Mouse (Mus musculus) ES-Bruce4 (cell line): Measurements from ENCODE around the gene Krtap1-3. TPM values are rescaled to one million over a fixed set of nuclear protein-coding genes. Genes with fewer than 3 reads are reported as not detected.
"Not testable (repeated sequence)": the region's sequence is repeated elsewhere in the genome, so short reads cannot be mapped to it uniquely, and the experiment has no call there.

Source experiments
- H3K27ac ChIP-seq: 2 replicates; pipeline ENCODE4 v1.5.1; 2012; ENCODE audit warnings: low read length, inconsistent platforms; ENCODE audit not compliant: insufficient read depth
- H3K27me3 ChIP-seq: 2 replicates; pipeline ENCODE4 v1.6.1; 2012; ENCODE audit warnings: mild to moderate bottlenecking, low read length, inconsistent platforms; ENCODE audit not compliant: control insufficient read depth, poor library complexity, insufficient read depth, severe bottlenecking
- H3K36me3 ChIP-seq: 2 replicates; pipeline ENCODE4 v1.6.1; 2012; ENCODE audit warnings: inconsistent platforms, mild to moderate bottlenecking, low read length, moderate library complexity; ENCODE audit not compliant: control insufficient read depth, poor library complexity, insufficient read depth, severe bottlenecking
- H3K4me1 ChIP-seq: one replicate; pipeline ENCODE4 v1.8.1; 2011; ENCODE audit warnings: low read length; ENCODE audit not compliant: control insufficient read depth, insufficient read depth
- H3K4me3 ChIP-seq: 2 replicates; pipeline ENCODE4 v1.5.1; 2011; ENCODE audit warnings: low read depth, mild to moderate bottlenecking, low read length
- H3K9ac ChIP-seq: 2 replicates; pipeline ENCODE4 v1.6.1; 2012; ENCODE audit warnings: low read depth, mild to moderate bottlenecking, inconsistent platforms; ENCODE audit not compliant: poor library complexity, severe bottlenecking
- H3K9me3 ChIP-seq: replicated peaks from 2 replicates; pipeline ENCODE4 v1.6.1; 2012; ENCODE audit warnings: mild to moderate bottlenecking, low read length, inconsistent platforms; ENCODE audit not compliant: control insufficient read depth, poor library complexity, insufficient read depth, severe bottlenecking
- CTCF ChIP-seq: IDR thresholded peaks from one replicate; pipeline ENCODE4 v1.8.1; 2011; ENCODE audit warnings: low read depth, low read length
- EP300 ChIP-seq: IDR thresholded peaks from 2 replicates; pipeline ENCODE4 v1.6.1; 2011; ENCODE audit warnings: low read depth, low read length; ENCODE audit not compliant: insufficient read depth
- POLR2A ChIP-seq: IDR thresholded peaks from one replicate; pipeline ENCODE4 v1.8.1; 2011; ENCODE audit warnings: low read length; ENCODE audit not compliant: insufficient read depth
- polyA plus RNA-seq: library from polyadenylated mRNA; stranded (reverse); fragments of >200 nt; gene quantifications from 2 replicates; pipeline ENCODE4 v1.2.4, GENCODE M21; 2011; ENCODE audit warnings: low read depth; ENCODE audit not compliant: missing spikeins, insufficient read depth, insufficient read length

The Krtap1-3 gene
- polyA plus RNA-seq, 1 experiment: not detected

GRCm38 (mm10) chr11:99628138-99628537, 37.0 kb upstream of the Krtap1-3 start, which contains the start of gene Krtap4-1:
Gene Krtap4-1, minus strand, starts transcription at chr11:99628238.
- TF ChIP-seq CTCF: no peak
- TF ChIP-seq EP300: no peak
- TF ChIP-seq POLR2A: no peak
- H3K4me3 ChIP-seq: no peak within 1 kb of the TSS

GRCm38 (mm10) chr11:99620335-99620734, 29.2 kb upstream of the Krtap1-3 start, which contains the start of gene Gm11562:
Gene Gm11562, minus strand, starts transcription at chr11:99620435.
- H3K27me3 ChIP-seq: no peaks in the 10 kb centered on the region; the same call in 1 of the 2 replicates
- no peaks in the 10 kb centered on the region for H3K9me3 ChIP-seq
- no peak within 1 kb of the TSS for H3K4me3 ChIP-seq
- H3K4me1 ChIP-seq: no peaks in the 10 kb centered on the region
- no peaks in the 10 kb centered on the region for H3K36me3 ChIP-seq
- TF ChIP-seq EP300: no peak
- TF ChIP-seq CTCF: no peak
- TF ChIP-seq POLR2A: no peak
- no peak within 1 kb of the TSS for H3K9ac ChIP-seq
- no peak within 1 kb of the TSS for H3K27ac ChIP-seq

More at GRCm38 (mm10) chr11:99628138-99628537, 37.0 kb upstream of the Krtap1-3 start, which contains the start of gene Krtap4-1:
- Histone ChIP-seq H3K27me3 (no peaks in the 10 kb centered on the region; the same call in 1 of the 2 replicates), H3K27ac (no peak within 1 kb of the TSS), H3K9ac (no peak within 1 kb of the TSS), H3K9me3 (no peaks in the 10 kb centered on the region), H3K4me1 (no peaks in the 10 kb centered on the region), H3K36me3 (no peaks in the 10 kb centered on the region)

GRCm38 (mm10) chr11:99614796-99615363, 23.7 kb upstream of the Krtap1-3 start, which contains the start of gene Krtap2-4:
Gene Krtap2-4, minus strand, starts transcription at chr11:99614846.
- Histone ChIP-seq H3K9ac (no peak within 1 kb of the TSS), H3K9me3 (no peaks in the 10 kb centered on the region), H3K27me3 (no peaks in the 10 kb centered on the region), H3K4me1 (no peaks in the 10 kb centered on the region), H3K4me3 (no peak within 1 kb of the TSS), H3K27ac (no peak within 1 kb of the TSS), H3K36me3 (no peaks in the 10 kb centered on the region)
- TF ChIP-seq POLR2A (no peak), CTCF (no peak), EP300 (no peak)

GRCm38 (mm10) chr11:99610089-99610488, 18.9 kb upstream of the Krtap1-3 start, which contains the start of gene Gm11937:
Gene Gm11937, minus strand, starts transcription at chr11:99610189.
- not testable (repeated sequence) for H3K36me3 ChIP-seq, H3K4me1 ChIP-seq, H3K9me3 ChIP-seq, H3K4me3 ChIP-seq, H3K9ac ChIP-seq, H3K27me3 ChIP-seq, H3K27ac ChIP-seq

- H3K36me3 ChIP-seq: no peaks in the 10 kb centered on the region
- no peaks in the 10 kb centered on the region for H3K4me1 ChIP-seq
- no peaks in the 10 kb centered on the region for H3K9me3 ChIP-seq
- H3K27ac ChIP-seq: no peak overlapping the region
- no peak overlapping the region for H3K4me3 ChIP-seq
- H3K27me3 ChIP-seq: no peaks in the 10 kb centered on the region
- no peak overlapping the region for H3K9ac ChIP-seq
- TF ChIP-seq CTCF (no peak), EP300 (no peak), POLR2A (no peak)
These were observed 18.0 kb upstream of the Krtap1-3 start for GRCm38 (mm10) chr11:99609126-99609525.

GRCm38 (mm10) chr11:99603208-99603607, 12.1 kb upstream of the Krtap1-3 start, which contains the start of gene Gm11938:
Gene Gm11938, minus strand, starts transcription at chr11:99603308.
- not testable (repeated sequence) for H3K4me1 ChIP-seq, H3K9me3 ChIP-seq, H3K4me3 ChIP-seq, H3K27me3 ChIP-seq, H3K9ac ChIP-seq, H3K36me3 ChIP-seq, H3K27ac ChIP-seq

GRCm38 (mm10) chr11:99597742-99598141, 6.6 kb upstream of the Krtap1-3 start, which contains the start of gene Krtap9-3:
Gene Krtap9-3, minus strand, starts transcription at chr11:99598105.
- H3K9me3 ChIP-seq, H3K27me3 ChIP-seq, H3K9ac ChIP-seq, H3K4me3 ChIP-seq, H3K27ac ChIP-seq, H3K36me3 ChIP-seq, H3K4me1 ChIP-seq: not testable (repeated sequence)
